Mouse (Mus musculus): ENCODE results near the gene Mroh7.

DNA sequence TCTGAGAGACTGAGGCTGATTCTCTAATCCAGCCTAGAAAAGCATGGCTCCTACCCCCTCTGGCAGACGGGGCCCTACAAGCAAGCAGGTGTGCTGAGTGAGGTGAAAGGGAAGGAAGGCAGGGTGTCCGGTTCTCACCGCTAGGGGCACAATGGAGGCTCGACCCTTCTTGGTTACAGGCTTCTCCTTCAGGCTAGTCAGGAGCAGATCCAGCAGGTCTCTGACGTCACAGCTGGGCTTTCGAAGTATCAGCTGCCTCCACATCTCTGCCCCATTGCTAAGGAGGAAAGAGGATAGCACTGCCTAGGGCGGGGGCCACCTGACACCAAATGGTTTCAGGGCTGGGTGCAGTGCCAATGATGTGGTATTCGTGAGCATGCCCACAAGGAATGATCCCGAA, 30.7 kb downstream of the Mroh7 start:
- TF ChIP-seq POLR2A (IDR thresholded peaks at IDR 0.05; ENCODE audit: borderline replicate concordance, insufficient read depth, low read length): no peak
- peak; percentile 61 for TF ChIP-seq CTCF (IDR thresholded peaks at IDR 0.05; ENCODE audit: borderline replicate concordance, insufficient read depth, low read depth, low read length)
